Mouse (Mus musculus) thymus, adult 2 months (tissue): ENCODE measurements around the gene Sipa1l1. TPM values are rescaled to one million over a fixed set of nuclear protein-coding genes. Genes with fewer than 3 reads are reported as not detected.

Experiments used
- DNase-seq: peaks from one replicate; pipeline ENCODE4 v3.0.0; 2021
- H3K27ac ChIP-seq: fragments of 200-500 bp; 2 replicates; pipeline ENCODE4 v1.5.1; 2012; ENCODE audit warnings: low read length, control low read depth; ENCODE audit not compliant: control insufficient read depth, insufficient read depth
- H3K27me3 ChIP-seq: fragments of 200-500 bp; 2 replicates; pipeline ENCODE4 v1.6.1; 2012; ENCODE audit warnings: mild to moderate bottlenecking, low read length, moderate library complexity, mixed read lengths; ENCODE audit not compliant: control insufficient read depth, insufficient read depth
- H3K36me3 ChIP-seq: fragments of 200-500 bp; 2 replicates; pipeline ENCODE4 v1.6.1; 2012; ENCODE audit warnings: mild to moderate bottlenecking, low read length, moderate library complexity; ENCODE audit not compliant: control insufficient read depth, insufficient read depth
- H3K4me1 ChIP-seq: fragments of 200-500 bp; replicated peaks from 2 replicates; pipeline ENCODE4 v1.6.1; 2012; ENCODE audit warnings: low read length; ENCODE audit not compliant: control insufficient read depth, insufficient read depth
- H3K4me3 ChIP-seq: fragments of 200-500 bp; 2 replicates; pipeline ENCODE4 v1.5.1; 2012; ENCODE audit warnings: mild to moderate bottlenecking, low read length, control low read depth, moderate library complexity; ENCODE audit not compliant: control insufficient read depth, insufficient read depth
- CTCF ChIP-seq: fragments of 200-500 bp; IDR thresholded peaks from 2 replicates; pipeline ENCODE4 v1.5.1; 2012; ENCODE audit warnings: mild to moderate bottlenecking, control low read depth, low read length, moderate library complexity, borderline replicate concordance; ENCODE audit not compliant: control insufficient read depth, poor library complexity, insufficient read depth; ENCODE audit errors: extremely low read depth
- POLR2A ChIP-seq: fragments of 200-500 bp; IDR thresholded peaks from 2 replicates; pipeline ENCODE4 v1.6.1; 2012; ENCODE audit warnings: mild to moderate bottlenecking, low read length, control low read depth, moderate library complexity; ENCODE audit not compliant: control insufficient read depth, poor library complexity, insufficient read depth; ENCODE audit errors: extremely low read depth
- WGBS: fragments of 180-500 bp; shearing (Covaris S2); methylation state at CpG from one replicate; pipeline ENCODE4 v1.1.7; 2018; 5-methylcytosine and 5-hydroxymethylcytosine counted together
- polyA plus RNA-seq: library from polyadenylated mRNA; depleted of rRNA; stranded (reverse); fragments of >200 nt; gene quantifications from 2 replicates; pipeline ENCODE4 v1.2.3, GENCODE M21; 2012; rRNA removed

Sipa1l1 gene
- polyA plus RNA-seq: 43.7 and 50.0 TPM in 2 replicates

GRCm38 (mm10) chr12:82168820-82169533 lies at the start of gene Sipa1l1:
Gene Sipa1l1, plus strand, starts transcription at chr12:82169320.
- Histone ChIP-seq H3K4me3 (peak within 1 kb of the TSS; percentile 94), H3K27ac (peak within 1 kb of the TSS; percentile 58; the same call in 1 of the 2 replicates), H3K27me3 (no peaks in the 10 kb centered on the region), H3K4me1 (peaks cover 35% of the 10 kb centered on the region), H3K36me3 (no peaks in the 10 kb centered on the region)
- 1% methylated on average over 40 of the region's 43 CpGs for WGBS
- TF ChIP-seq CTCF (no peak; the same call in 1 of the 2 replicates), POLR2A (no peak)
- DNase-seq: peak; percentile 96

- 78% methylated on average over 10 of the region's 10 CpGs for WGBS
- Histone ChIP-seq H3K4me1 (peaks cover 23% of the 10 kb centered on the region), H3K27ac (no peak overlapping the region), H3K4me3 (no peak overlapping the region), H3K36me3 (no peaks in the 10 kb centered on the region), H3K27me3 (no peaks in the 10 kb centered on the region)
- DNase-seq: no peak
- TF ChIP-seq POLR2A: no peak
- no peak for TF ChIP-seq CTCF
Observed at GRCm38 (mm10) chr12:82121947-82122346, 47.2 kb upstream of the Sipa1l1 start.

- Histone ChIP-seq H3K36me3 (no peaks in the 10 kb centered on the region), H3K27me3 (no peaks in the 10 kb centered on the region), H3K4me3 (no peak overlapping the region), H3K27ac (no peak overlapping the region), H3K4me1 (peaks cover 23% of the 10 kb centered on the region)
- DNase-seq: no peak
- TF ChIP-seq CTCF: no peak
- no peak for TF ChIP-seq POLR2A
- WGBS: 19% methylated on average over 22 of the region's 22 CpGs
Observed at GRCm38 (mm10) chr12:82122450-82123249, 46.5 kb upstream of the Sipa1l1 start.

- Histone ChIP-seq H3K27me3 (no peaks in the 10 kb centered on the region), H3K4me3 (no peak overlapping the region), H3K27ac (no peak overlapping the region), H3K36me3 (no peaks in the 10 kb centered on the region), H3K4me1 (peaks cover 11% of the 10 kb centered on the region)
- 99% methylated on average over 3 of the region's 3 CpGs for WGBS
- no peak for TF ChIP-seq POLR2A
- no peak for DNase-seq
Observed at GRCm38 (mm10) chr12:82126796-82127195, 42.3 kb upstream of the Sipa1l1 start.

- peak; percentile 23 for DNase-seq
- Histone ChIP-seq H3K4me1 (peaks cover 12% of the 10 kb centered on the region), H3K4me3 (no peak overlapping the region), H3K27me3 (no peaks in the 10 kb centered on the region), H3K27ac (peak overlapping the region; percentile 54), H3K36me3 (no peaks in the 10 kb centered on the region)
- TF ChIP-seq CTCF (no peak), POLR2A (no peak)
- 33% methylated on average over 17 of the region's 17 CpGs for WGBS
Observed at GRCm38 (mm10) chr12:82139234-82140166, 29.6 kb upstream of the Sipa1l1 start.

- 95% methylated on average over 3 of the region's 3 CpGs for WGBS
- H3K4me1 ChIP-seq: peaks cover 15% of the 10 kb centered on the region
- no peaks in the 10 kb centered on the region for H3K27me3 ChIP-seq
- no peak for DNase-seq
- no peak overlapping the region for H3K27ac ChIP-seq
- no peak overlapping the region for H3K4me3 ChIP-seq
- no peaks in the 10 kb centered on the region for H3K36me3 ChIP-seq
- TF ChIP-seq POLR2A: no peak
- TF ChIP-seq CTCF: no peak
Observed at GRCm38 (mm10) chr12:82143371-82143770, 25.7 kb upstream of the Sipa1l1 start.
